Mouse (Mus musculus): ENCODE measurements around the gene C1qtnf3.

DNA sequence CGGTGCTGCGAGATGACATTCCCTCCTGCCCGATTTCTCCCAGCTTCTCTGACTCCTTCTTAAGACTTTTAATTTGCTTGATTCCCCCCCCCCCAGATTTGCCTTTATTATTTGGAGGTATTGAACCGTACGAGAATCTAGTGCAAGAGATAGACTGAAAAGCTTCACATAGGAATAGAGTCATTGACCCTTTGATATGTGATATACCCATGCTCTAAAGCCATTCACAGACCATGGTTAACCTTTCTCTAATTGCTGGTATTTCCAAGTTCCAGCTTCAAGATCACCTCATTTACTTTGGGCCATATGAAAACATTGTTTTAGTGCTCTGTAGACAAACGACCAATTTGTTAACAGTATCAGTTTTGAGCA, 29.9 kb downstream of the C1qtnf3 start:
- TF ChIP-seq EP300 (optimal IDR thresholded peaks at IDR 0.05) (no peak), CTCF (IDR thresholded peaks at IDR 0.05; ENCODE audit: low read depth) (no peak)
